Mouse (Mus musculus): ENCODE data around the gene Gm4724. TPM values are rescaled to one million over a fixed set of nuclear protein-coding genes. Genes with fewer than 3 reads are reported as not detected.

Gene Gm4724
- 0.45 and 0.82 TPM in 2 replicates for polyA plus RNA-seq (2012)

GRCm38 (mm10) chr2:175435707-175436106, at the start of gene Gm4724:
Gene Gm4724 (minus strand): TSS chr2:175435807.

DNA sequence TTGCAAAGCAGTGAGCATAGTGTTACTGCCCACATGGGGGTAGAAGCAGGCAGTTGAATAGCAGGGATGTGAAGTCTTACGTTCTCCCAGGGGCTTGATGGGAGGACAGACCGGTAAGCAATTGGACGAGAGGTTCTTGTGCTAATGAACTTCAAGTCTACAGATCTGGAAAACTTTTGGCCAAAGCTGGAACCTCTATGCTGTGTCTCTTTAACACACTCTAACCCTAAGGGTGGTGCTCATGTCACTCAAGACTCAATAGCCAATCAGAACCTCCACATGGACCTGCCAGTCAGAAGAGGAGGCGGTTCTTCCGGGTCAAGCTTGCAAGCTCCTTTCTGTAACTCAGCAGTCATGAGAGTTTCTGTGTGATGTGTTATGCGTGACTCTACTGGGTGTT, 34.1 kb upstream of the Gm4724 start, which contains the start of gene Zfp965:
Gene Zfp965, plus strand, starts transcription at position 301 of the 400 bp plus-strand sequence.

Other genes with a start within 250 kb of the Gm4724 start
- 0.53 and 1.2 TPM in 2 replicates for gene Gm14391, start 228.9 kb downstream of the Gm4724 start, polyA plus RNA-seq (2012)
- gene Gm14440, start 160.7 kb downstream of the Gm4724 start, polyA plus RNA-seq (2012) = 0.06 and 0.29 TPM in 2 replicates
- 0.35 and 0.51 TPM in 2 replicates for gene Gm4631, start 97.6 kb downstream of the Gm4724 start, polyA plus RNA-seq (2012)
- 0.63 and 0.94 TPM in 2 replicates for gene Zfp968, start 63.4 kb downstream of the Gm4724 start, polyA plus RNA-seq (2012)
- gene Zfp965, start 34.2 kb upstream of the Gm4724 start, polyA plus RNA-seq (2012) = 0.26 and 0.73 TPM in 2 replicates
- gene Gm11007, start 208.2 kb upstream of the Gm4724 start, polyA plus RNA-seq (2012) = not detected in 2 replicates

Measured in megakaryocyte-erythroid progenitor cell, adult 5 weeks (primary cell).